Mouse (Mus musculus) MEL (cell line): ENCODE measurements at regions not wholly inside any gene's neighbourhood (a gene's known extent, or its start where the extent isn't known, plus 50 kb on each side); places are given as distances from the start of the nearest gene placed in this dataset.

Experiments used
- DNase-seq: peaks from one replicate; pipeline ENCODE4 v3.0.0; 2011; ENCODE audit warnings: low read depth, low spot score
- H3K27ac ChIP-seq: 2 replicates; pipeline ENCODE4 v1.5.1; 2012; ENCODE audit warnings: low read depth, mild to moderate bottlenecking, control low read depth, low read length, moderate library complexity; ENCODE audit not compliant: control insufficient read depth
- H3K27me3 ChIP-seq, 2 experiments: fragments of 150-350 bp in 1 of 2; sonication (generic) in 1 of 2; 2 replicates each; pipeline ENCODE4 v1.6.1; 2012; ENCODE audit warnings: low read length in 2 of 2, mild to moderate bottlenecking in 2 of 2, improper control_type of control experiment in 1 of 2, moderate library complexity in 1 of 2; ENCODE audit not compliant: insufficient read depth in 2 of 2, control insufficient read depth in 1 of 2
- H3K36me3 ChIP-seq, 2 experiments: 2 replicates each; pipeline ENCODE4 v1.6.1; 2012 to 2014; ENCODE audit warnings: low read length in 2 of 2, improper control_type of control experiment in 1 of 2, inconsistent platforms in 1 of 2, mild to moderate bottlenecking in 1 of 2; ENCODE audit not compliant: insufficient read depth in 2 of 2, control insufficient read depth in 1 of 2
- H3K4me1 ChIP-seq, 2 experiments: fragments of 150-350 bp in 1 of 2; sonication (generic) in 1 of 2; 2 replicates each; pipeline ENCODE4 v1.6.1; 2012; ENCODE audit warnings: low read length in 2 of 2, improper control_type of control experiment in 1 of 2, mild to moderate bottlenecking in 1 of 2; ENCODE audit not compliant: insufficient read depth in 2 of 2, control insufficient read depth in 1 of 2
- H3K4me3 ChIP-seq, 2 experiments: fragments of 150-350 bp in 1 of 2; sonication (generic) in 1 of 2; 2 replicates each; pipeline ENCODE4 v1.5.1; 2012; ENCODE audit warnings: low read depth in 2 of 2, low read length in 2 of 2, mild to moderate bottlenecking in 2 of 2, moderate library complexity in 2 of 2, control low read depth in 1 of 2, improper control_type of control experiment in 1 of 2; ENCODE audit not compliant: control insufficient read depth in 1 of 2, insufficient read depth in 1 of 2
- H3K79me2 ChIP-seq: 2 replicates; pipeline ENCODE4 v1.6.1; 2012; ENCODE audit warnings: mild to moderate bottlenecking, low read length, moderate library complexity; ENCODE audit not compliant: control insufficient read depth, poor library complexity, insufficient read depth
- H3K9ac ChIP-seq: 2 replicates; pipeline ENCODE4 v1.6.1; 2012; ENCODE audit warnings: low read depth, mild to moderate bottlenecking, control low read depth, low read length, moderate library complexity; ENCODE audit not compliant: control insufficient read depth, poor library complexity, severe bottlenecking
- H3K9me3 ChIP-seq: fragments of 150-350 bp; sonication (generic); replicated peaks from 2 replicates; pipeline ENCODE4 v1.6.1; 2012; ENCODE audit warnings: mild to moderate bottlenecking, low read length, improper control_type of control experiment, moderate library complexity; ENCODE audit not compliant: insufficient read depth
- BHLHE40 ChIP-seq: IDR thresholded peaks from 2 replicates; pipeline ENCODE4 v1.6.1; 2012; ENCODE audit warnings: low read depth, mild to moderate bottlenecking, inconsistent platforms, low read length, improper control_type of control experiment, borderline replicate concordance
- CHD1 ChIP-seq: IDR thresholded peaks from 2 replicates; pipeline ENCODE4 v1.6.1; 2012; ENCODE audit warnings: low read depth, mild to moderate bottlenecking, inconsistent platforms, low read length, improper control_type of control experiment
- CHD2 ChIP-seq: IDR thresholded peaks from 2 replicates; pipeline ENCODE4 v1.6.1; 2011; ENCODE audit warnings: low read length, improper control_type of control experiment
- E2F4 ChIP-seq: IDR thresholded peaks from 2 replicates; pipeline ENCODE4 v1.6.1; 2011; ENCODE audit warnings: low read depth, low read length, improper control_type of control experiment, borderline replicate concordance
- ELF1 ChIP-seq: IDR thresholded peaks from 2 replicates; pipeline ENCODE4 v1.6.1; 2014; ENCODE audit warnings: low read depth, mild to moderate bottlenecking, inconsistent platforms, low read length, improper control_type of control experiment, moderate library complexity
- EP300 ChIP-seq, 2 experiments: IDR thresholded peaks; 2 replicates each; pipeline ENCODE4 v1.6.1; 2011; ENCODE audit warnings: improper control_type of control experiment in 2 of 2, low read length in 2 of 2, low read depth in 1 of 2, mild to moderate bottlenecking in 1 of 2
- ETS1 ChIP-seq: IDR thresholded peaks from 2 replicates; pipeline ENCODE4 v1.6.1; 2012; ENCODE audit warnings: low read depth, mild to moderate bottlenecking, inconsistent platforms, low read length, improper control_type of control experiment, moderate library complexity
- GATA1 ChIP-seq: IDR thresholded peaks from 2 replicates; pipeline ENCODE4 v1.6.1; 2011; ENCODE audit warnings: low read depth, low read length, improper control_type of control experiment
- HCFC1 ChIP-seq: IDR thresholded peaks from 2 replicates; pipeline ENCODE4 v1.6.1; 2012; ENCODE audit warnings: low read depth, mild to moderate bottlenecking, inconsistent platforms, low read length, improper control_type of control experiment, moderate library complexity
- JUND ChIP-seq: IDR thresholded peaks from 2 replicates; pipeline ENCODE4 v1.6.1; 2011; ENCODE audit warnings: low read depth, mild to moderate bottlenecking, improper control_type of control experiment, low read length
- MAZ ChIP-seq: IDR thresholded peaks from 2 replicates; pipeline ENCODE4 v1.6.1; 2012; ENCODE audit warnings: low read depth, mild to moderate bottlenecking, inconsistent platforms, low read length, improper control_type of control experiment
- MXI1 ChIP-seq: IDR thresholded peaks from 2 replicates; pipeline ENCODE4 v1.6.1; 2011; ENCODE audit warnings: mild to moderate bottlenecking, low read depth, low read length, improper control_type of control experiment
- MYC ChIP-seq: IDR thresholded peaks from 2 replicates; pipeline ENCODE4 v1.6.1; 2011; ENCODE audit warnings: low read depth, mild to moderate bottlenecking, low read length, improper control_type of control experiment, moderate library complexity
- NRF1 ChIP-seq: IDR thresholded peaks from 2 replicates; pipeline ENCODE4 v1.6.1; 2014; ENCODE audit warnings: low read depth, mild to moderate bottlenecking, inconsistent platforms, low read length, improper control_type of control experiment, moderate library complexity; ENCODE audit not compliant: poor library complexity, insufficient read depth, severe bottlenecking
- POLR2A ChIP-seq, 2 experiments: IDR thresholded peaks; 2 replicates each; pipeline ENCODE4 v1.6.1; 2011 to 2012; ENCODE audit warnings: low read length in 2 of 2, mild to moderate bottlenecking in 2 of 2, control low read depth in 1 of 2, improper control_type of control experiment in 1 of 2, low read depth in 1 of 2, moderate library complexity in 1 of 2; ENCODE audit not compliant: control insufficient read depth in 1 of 2, insufficient read depth in 1 of 2, poor library complexity in 1 of 2
- POLR2AphosphoS5 ChIP-seq: IDR thresholded peaks from 2 replicates; pipeline ENCODE4 v1.6.1; 2012; ENCODE audit warnings: low read depth, borderline replicate concordance, mild to moderate bottlenecking, inconsistent platforms, low read length, moderate library complexity, mixed read lengths
- RCOR1 ChIP-seq: IDR thresholded peaks from 2 replicates; pipeline ENCODE4 v1.6.1; 2012; ENCODE audit warnings: low read depth, mild to moderate bottlenecking, inconsistent platforms, low read length, improper control_type of control experiment
- SMC3 ChIP-seq: IDR thresholded peaks from 2 replicates; pipeline ENCODE4 v1.6.1; 2011; ENCODE audit warnings: low read depth, low read length, improper control_type of control experiment
- TBP ChIP-seq: IDR thresholded peaks from 2 replicates; pipeline ENCODE4 v1.8.0; 2011; ENCODE audit warnings: low read depth, low read length, improper control_type of control experiment
- USF1 ChIP-seq: IDR thresholded peaks from 2 replicates; pipeline ENCODE4 v1.6.1; 2014; ENCODE audit warnings: low read depth, mild to moderate bottlenecking, inconsistent platforms, low read length, improper control_type of control experiment, moderate library complexity
- USF2 ChIP-seq, 2 experiments: IDR thresholded peaks; 2 replicates each; pipeline ENCODE4 v1.6.1; 2011 to 2012; ENCODE audit warnings: improper control_type of control experiment in 2 of 2, low read length in 2 of 2, borderline replicate concordance in 1 of 2, inconsistent platforms in 1 of 2, low read depth in 1 of 2, mild to moderate bottlenecking in 1 of 2; ENCODE audit not compliant: insufficient read depth in 1 of 2
- ZKSCAN1 ChIP-seq: IDR thresholded peaks from 2 replicates; pipeline ENCODE4 v1.6.1; 2012; ENCODE audit warnings: low read depth, mild to moderate bottlenecking, inconsistent platforms, low read length, improper control_type of control experiment, moderate library complexity
- ZMIZ1 ChIP-seq: IDR thresholded peaks from 2 replicates; pipeline ENCODE4 v1.6.1; 2012; ENCODE audit warnings: low read depth, mild to moderate bottlenecking, inconsistent platforms, low read length, improper control_type of control experiment, moderate library complexity
- ZNF384 ChIP-seq: IDR thresholded peaks from 2 replicates; pipeline ENCODE4 v1.6.1; 2012; ENCODE audit warnings: low read depth, mild to moderate bottlenecking, inconsistent platforms, low read length, improper control_type of control experiment

DNA sequence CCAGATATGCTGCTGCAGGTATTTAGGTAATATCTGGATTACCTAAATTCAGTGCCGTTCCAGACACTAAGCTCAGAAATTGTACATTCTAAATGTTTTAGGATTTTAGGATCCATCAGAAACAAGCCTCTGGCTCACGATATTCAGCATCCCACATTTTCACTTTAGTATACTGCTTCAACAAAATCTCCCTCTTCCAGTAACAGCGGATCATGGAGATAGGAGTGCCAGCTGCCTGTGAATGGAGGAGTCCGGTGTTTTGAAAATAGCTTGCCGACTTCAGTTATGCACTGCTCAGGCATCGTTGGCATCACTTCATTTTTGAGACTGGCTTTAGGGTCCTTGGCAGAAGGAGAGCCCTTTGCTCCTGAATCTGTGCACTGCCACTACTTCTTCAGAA lies 2199.5 kb downstream of the 9330182O14Rik start:
- Histone ChIP-seq H3K9ac (no peak overlapping the region), H3K79me2 (no peaks in the 10 kb centered on the region), H3K9me3 (no peaks in the 10 kb centered on the region), H3K27me3 (no peaks in the 10 kb centered on the region), H3K4me3 (no peak overlapping the region), H3K27ac (no peak overlapping the region), H3K36me3 (no peaks in the 10 kb centered on the region), H3K4me1 (no peaks in the 10 kb centered on the region)
- DNase-seq: no peak
- TF ChIP-seq SMC3: no peak
- no peak for TF ChIP-seq ZMIZ1
- no peak for TF ChIP-seq EP300 (IDR thresholded peaks at IDR 0.05; ENCODE audit: low read depth in 1 of 2, low read length in 2 of 2)
- TF ChIP-seq USF2 (IDR thresholded peaks at IDR 0.05; ENCODE audit: borderline replicate concordance in 1 of 2, insufficient read depth in 1 of 2, low read depth in 1 of 2, low read length in 2 of 2): no peak
- no peak for TF ChIP-seq ELF1
- TF ChIP-seq ZNF384: no peak
- TF ChIP-seq CHD1: no peak
- TF ChIP-seq POLR2A (IDR thresholded peaks at IDR 0.05; ENCODE audit: control insufficient read depth in 1 of 2, insufficient read depth in 1 of 2, low read depth in 1 of 2, low read length in 2 of 2, poor library complexity in 1 of 2): no peak
- TF ChIP-seq TBP: no peak
- no peak for TF ChIP-seq ZKSCAN1
- TF ChIP-seq ETS1: no peak
- TF ChIP-seq POLR2AphosphoS5: no peak
- TF ChIP-seq CHD2: no peak
- no peak for TF ChIP-seq JUND
- no peak for TF ChIP-seq NRF1
- TF ChIP-seq MYC: no peak
- no peak for TF ChIP-seq E2F4

DNA sequence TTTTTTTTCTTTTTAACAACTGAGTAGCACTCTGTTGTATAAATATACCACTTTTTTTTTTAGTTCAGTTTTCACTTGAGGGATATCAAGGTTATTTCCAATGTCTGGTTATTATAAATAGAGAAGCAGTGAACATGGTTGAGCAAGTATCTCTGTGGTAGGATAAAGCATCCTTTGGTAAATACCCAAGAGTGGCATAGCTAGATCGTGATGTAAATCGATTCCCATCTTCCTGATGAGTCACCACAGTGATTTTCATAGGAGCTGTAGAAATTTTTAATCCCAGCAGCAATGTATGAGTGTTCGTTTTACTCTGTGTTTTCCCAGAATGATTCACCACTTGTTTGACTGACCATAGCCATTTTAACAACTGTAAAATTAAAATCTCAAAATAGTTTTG lies 2212.0 kb downstream of the 9330182O14Rik start:
- no peaks in the 10 kb centered on the region for H3K4me1 ChIP-seq
- no peak overlapping the region for H3K4me3 ChIP-seq
- H3K9me3 ChIP-seq: no peaks in the 10 kb centered on the region
- H3K27me3 ChIP-seq: no peaks in the 10 kb centered on the region
- no peaks in the 10 kb centered on the region for H3K36me3 ChIP-seq
- no peak for TF ChIP-seq RCOR1
- TF ChIP-seq JUND: no peak
- TF ChIP-seq ZMIZ1: no peak
- no peak for TF ChIP-seq MAZ
- TF ChIP-seq MXI1: no peak
- TF ChIP-seq HCFC1: no peak
- no peak for TF ChIP-seq GATA1
- no peak for TF ChIP-seq BHLHE40
- no peak for TF ChIP-seq ELF1
- TF ChIP-seq CHD1: no peak
- no peak for TF ChIP-seq E2F4
- TF ChIP-seq USF1: no peak
- H3K9ac ChIP-seq: no peak overlapping the region
- DNase-seq: no peak
- H3K27ac ChIP-seq: no peak overlapping the region
- no peaks in the 10 kb centered on the region for H3K79me2 ChIP-seq
